Comparison of ENCODE assay signal across 8 mouse cellular contexts in genomic region chr5:31192939-31193630, GRCm38 (mm10). TPM values are rescaled to one million over a fixed set of nuclear protein-coding genes. Genes with fewer than 3 reads are reported as not detected.
A peak's percentile ranks its signal among the peaks of the same experiment; 100 is the strongest.
DNase-seq lines count a peak whose midpoint lies in the region; ATAC-seq and TF ChIP-seq lines count a peak whose summit lies in the region.

Gene Snx17, plus strand, starts transcription at chr5:31193227.
Gene Eif2b4, minus strand, starts transcription at chr5:31193430.

- H3K27me3 ChIP-seq in hindbrain, embryonic 10.5 days (ENCODE audit: insufficient read depth, poor library complexity, severe bottlenecking) = no peaks in the 10 kb centered on the region
- H3K27me3 ChIP-seq in lung, postnatal 0 days (replicated peaks; ENCODE audit: insufficient read depth, low read length) = no peaks in the 10 kb centered on the region

- TF ChIP-seq EP300 in lung, postnatal 0 days (IDR thresholded peaks at IDR 0.05) = no peak

- peak; percentile 92 for ATAC-seq in frontal cortex, adult (ENCODE audit: low TSS enrichment)
- ATAC-seq in lung, postnatal 0 days = peak; percentile 98

- no peaks in the 10 kb centered on the region for H3K9me3 ChIP-seq in hindbrain, embryonic 10.5 days
- H3K9me3 ChIP-seq in lung, postnatal 0 days (ENCODE audit: low read length) = no peaks in the 10 kb centered on the region

- H3K4me1 ChIP-seq in hindbrain, embryonic 10.5 days (replicated peaks) = peaks cover 24% of the 10 kb centered on the region
- H3K4me1 ChIP-seq in lung, postnatal 0 days (ENCODE audit: insufficient read depth, low read depth, low read length) = no peaks in the 10 kb centered on the region; the same call in 1 of the 2 replicates

- TF ChIP-seq CTCF in lung, postnatal 0 days (IDR thresholded peaks at IDR 0.05) = peak; percentile 79

- peak within 1 kb of the TSS; percentile 94 for H3K4me3 ChIP-seq in hindbrain, embryonic 10.5 days
- peak within 1 kb of the TSS; percentile 77 for H3K4me3 ChIP-seq in lung, postnatal 0 days (ENCODE audit: low read depth, low read length)

- peak within 1 kb of the TSS; percentile 69 for H3K4me2 ChIP-seq in lung, postnatal 0 days (replicated peaks; ENCODE audit: low read depth, low read length)

- peak within 1 kb of the TSS; percentile 92 for H3K27ac ChIP-seq in hindbrain, embryonic 10.5 days
- H3K27ac ChIP-seq in lung, postnatal 0 days (ENCODE audit: low read length) = peak within 1 kb of the TSS; percentile 90

- DNase-seq in MN1 (ENCODE audit: low spot score) = peak; percentile 99
- DNase-seq in cerebellum, adult 9-10 months = peak; percentile 99
- peak; percentile 99 for DNase-seq in hindbrain, embryonic 10.5 days (ENCODE audit: low spot score)
- DNase-seq in layer of hippocampus, adult 9-11 months = peak; percentile 99
- DNase-seq in lung, postnatal 0 days (ENCODE audit: low spot score) = peak; percentile 98
- peak; percentile 97 for DNase-seq in ovary, postnatal 14 days (ENCODE audit: low spot score)
- peak; percentile 99 for DNase-seq in thymus, postnatal 14 days

- H3K9ac ChIP-seq in lung, postnatal 0 days (replicated peaks; ENCODE audit: low read depth) = peak within 1 kb of the TSS; percentile 81

- 0% methylated on average over 48 of the region's 48 CpGs for WGBS in hindbrain, embryonic 10.5 days
- WGBS in lung, postnatal 0 days = under 1% methylated on average over 48 of the region's 48 CpGs

- H3K36me3 ChIP-seq in hindbrain, embryonic 10.5 days = peaks cover 74% of the 10 kb centered on the region
- H3K36me3 ChIP-seq in lung, postnatal 0 days (ENCODE audit: insufficient read depth, low read length) = peaks cover 38% of the 10 kb centered on the region

RNA-seq across cellular contexts. Expression of gene Snx17, which starts in this region (rescaled TPM):
- polyA plus RNA-seq in hindbrain, embryonic 10.5 days (2016; fragmentation: Nextera tagmentation; extraction: Ambion mirVana) = 128 and 138 TPM in 2 replicates
- polyA plus RNA-seq in lung, postnatal 0 days (2015; fragmentation: Nextera tagmentation; extraction: Ambion mirVana) = 103 and 106 TPM in 2 replicates

RNA-seq across cellular contexts. Expression of gene Eif2b4, which starts in this region (rescaled TPM):
- 85.2 and 99.3 TPM in 2 replicates for polyA plus RNA-seq in hindbrain, embryonic 10.5 days (2016; fragmentation: Nextera tagmentation; extraction: Ambion mirVana)
- 44.4 and 45.0 TPM in 2 replicates for polyA plus RNA-seq in lung, postnatal 0 days (2015; fragmentation: Nextera tagmentation; extraction: Ambion mirVana)

Comparison
In these comparisons a context has a peak if more than half of its experiments do, and no peak if none do; other contexts are left out.
1. Peak in every context shown above with its lines: DNase-seq, ATAC-seq, H3K4me3 ChIP-seq and H3K27ac ChIP-seq.